Mouse (Mus musculus) lung, adult 2 months (tissue): ENCODE data around the gene H2-T22.

Experiments
- CTCF ChIP-seq: fragments of 200-500 bp; IDR thresholded peaks from 2 replicates; pipeline ENCODE4 v1.5.1; 2011; ENCODE audit warnings: mild to moderate bottlenecking, low read length, control low read depth; ENCODE audit not compliant: insufficient read depth
- POLR2A ChIP-seq: fragments of 200-500 bp; IDR thresholded peaks from 2 replicates; pipeline ENCODE4 v1.6.1; 2011; ENCODE audit warnings: low read depth, mild to moderate bottlenecking, control low read depth, low read length, borderline replicate concordance; ENCODE audit errors: extremely low read depth

DNA sequence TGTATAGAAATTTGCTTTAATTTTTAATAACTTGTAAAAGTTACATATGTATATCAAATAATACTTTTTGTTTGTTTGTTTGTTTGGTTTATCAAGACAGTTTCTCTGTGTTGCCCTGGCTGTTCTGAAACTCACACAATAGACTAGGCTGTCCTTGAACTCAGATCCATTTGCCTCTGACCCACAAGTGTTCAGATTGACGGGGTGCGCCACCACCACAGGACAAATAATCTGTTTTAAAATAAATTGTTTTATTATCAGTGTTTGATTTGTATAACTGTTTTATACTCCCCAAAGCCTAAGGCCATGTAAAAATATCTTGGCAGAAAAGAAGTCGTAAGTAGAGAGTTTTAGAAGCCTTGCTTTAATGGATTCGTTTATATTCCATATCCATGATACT, 14.9 kb downstream of the H2-T22 start:
- TF ChIP-seq POLR2A (no peak), CTCF (no peak)
